Mouse (Mus musculus) C2C12 (cell line): ENCODE results near the gene Hsf2bp.
A peak's percentile ranks its signal among the peaks of the same experiment; 100 is the strongest.

Experiments used
- CEBPB ChIP-seq: IDR thresholded peaks from one replicate; pipeline ENCODE4 v1.6.1; 2011; ENCODE audit warnings: low read depth, mild to moderate bottlenecking, control low read depth, moderate library complexity
- CTCF ChIP-seq: IDR thresholded peaks from one replicate; pipeline ENCODE4 v1.5.1; 2011; ENCODE audit not compliant: control insufficient read depth, insufficient read depth, insufficient read length
- MAX ChIP-seq: IDR thresholded peaks from one replicate; pipeline ENCODE4 v1.6.1; 2011; ENCODE audit warnings: mild to moderate bottlenecking, control low read depth
- MYOD1 ChIP-seq: IDR thresholded peaks from one replicate; pipeline ENCODE4 v1.6.1; 2011; ENCODE audit warnings: low read depth; ENCODE audit not compliant: control insufficient read depth, insufficient read length
- USF1 ChIP-seq: IDR thresholded peaks from one replicate; pipeline ENCODE4 v1.6.1; 2011; ENCODE audit warnings: low read depth, mild to moderate bottlenecking, control low read depth, moderate library complexity

- no peak for TF ChIP-seq MAX
- no peak for TF ChIP-seq CTCF
- TF ChIP-seq CEBPB: peak; percentile 17
- TF ChIP-seq MYOD1: no peak
- no peak for TF ChIP-seq USF1
Measured at GRCm38 (mm10) chr17:31939292-31940060, 96.7 kb downstream of the Hsf2bp start.
